Mouse (Mus musculus) cerebellum, adult 11 months (tissue): ENCODE results near the gene Optc.
A peak's percentile ranks its signal among the peaks of the same experiment; 100 is the strongest.

Experiments
- DNase-seq: peaks from one replicate; pipeline ENCODE4 v3.0.0; 2022

The Optc gene

DNA sequence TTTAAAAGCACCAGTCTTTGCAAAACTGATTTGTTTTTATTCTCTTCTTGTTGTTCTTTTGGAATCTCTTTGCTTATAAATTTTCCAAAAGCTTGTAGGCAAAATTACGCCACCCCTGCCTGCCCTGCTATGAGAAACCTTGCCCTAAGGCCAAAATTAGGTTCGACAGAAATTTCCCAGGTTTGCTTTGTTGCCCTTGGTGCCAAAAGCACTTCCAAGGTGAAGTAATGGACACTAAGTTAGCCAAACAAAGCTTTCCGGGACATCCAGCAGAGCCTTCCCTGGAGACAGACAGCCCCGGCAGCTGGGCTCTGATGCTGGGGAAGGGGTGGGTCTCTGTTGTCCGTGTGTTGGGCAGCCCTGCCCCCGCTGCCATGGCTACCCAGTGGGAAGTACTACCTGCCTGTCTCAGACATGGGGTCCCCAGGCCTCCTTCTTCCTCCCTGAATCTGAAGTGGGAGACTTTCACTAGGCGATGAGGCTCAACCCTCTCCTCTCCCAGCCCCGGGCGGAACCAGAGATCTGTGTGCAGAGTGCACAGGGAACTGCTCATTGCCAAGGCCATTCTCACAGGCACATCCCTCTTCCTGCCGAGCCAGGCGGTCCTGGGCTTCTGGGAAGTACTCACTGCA is 9.8 kb upstream of the Optc start:
- DNase-seq = no peak

DNA sequence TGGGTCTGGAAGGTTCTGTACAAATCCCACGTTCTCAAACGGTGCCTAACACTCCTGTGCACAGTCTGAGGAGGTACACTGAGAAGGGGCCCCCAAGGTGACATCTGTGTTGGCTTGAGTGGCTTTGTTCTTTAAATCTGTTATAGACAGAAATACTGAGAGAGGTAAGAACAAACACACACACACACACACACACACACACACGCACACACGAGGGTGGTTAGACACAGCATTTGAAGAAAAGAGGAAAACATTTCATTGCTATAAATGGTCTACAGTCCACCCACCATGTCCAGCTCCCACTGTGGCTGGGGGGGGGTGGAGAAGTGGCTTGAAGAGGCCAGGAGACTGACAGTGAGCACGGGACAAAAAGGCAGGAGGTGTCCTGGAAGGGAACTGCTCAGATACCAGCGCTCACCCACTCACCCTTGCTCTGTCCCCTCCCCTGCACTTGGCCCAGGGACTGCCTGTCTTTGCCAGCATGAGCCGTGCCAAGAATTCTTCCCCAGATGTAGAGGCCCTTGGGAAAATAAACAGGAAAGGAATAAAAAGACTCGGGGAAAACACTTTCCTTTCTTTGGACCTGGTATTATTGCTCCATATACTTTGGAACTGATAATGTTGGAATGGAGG is 8.0 kb upstream of the Optc start:
- DNase-seq = no peak

DNA sequence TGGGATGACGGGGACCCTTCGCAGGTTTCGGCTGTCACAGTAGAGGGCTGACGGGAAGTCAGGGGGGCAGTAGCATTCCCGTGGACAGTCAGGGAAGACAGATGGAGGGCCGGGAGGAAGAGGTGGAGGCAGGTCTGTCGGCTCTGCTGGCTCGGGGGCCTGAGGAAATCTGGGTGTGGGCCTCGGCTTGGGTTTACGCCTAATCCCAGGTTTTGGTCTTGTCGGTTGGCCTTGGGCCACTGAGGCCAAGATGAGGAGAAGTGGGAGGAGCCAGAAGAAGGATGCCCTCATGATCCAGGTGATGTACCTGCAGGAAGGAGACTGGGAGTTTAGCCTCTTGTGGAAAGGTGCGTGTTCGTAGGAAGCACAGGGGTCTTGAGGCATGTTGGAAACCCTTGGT is 7.3 kb upstream of the Optc start:
- no peak for DNase-seq

DNA sequence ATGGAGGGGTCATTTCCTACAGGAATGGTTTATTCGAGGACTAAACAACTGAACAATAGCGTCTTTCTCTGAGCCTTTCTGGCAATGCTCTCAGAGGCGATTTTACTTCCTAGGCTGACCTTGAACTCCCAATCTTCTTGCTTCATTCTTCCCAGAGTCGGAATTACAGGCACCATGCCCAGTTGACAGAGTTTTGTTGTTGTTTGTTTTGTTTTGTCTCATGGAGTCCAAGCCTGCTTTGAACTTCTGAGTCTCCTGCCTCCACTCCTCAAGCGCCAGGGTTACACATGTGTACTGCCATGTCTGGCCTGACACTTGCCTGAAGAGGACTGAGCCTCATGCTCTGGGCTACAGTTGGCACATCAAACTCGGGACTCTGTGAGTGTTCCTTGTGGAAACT is 5.2 kb upstream of the Optc start:
- DNase-seq = no peak

DNA sequence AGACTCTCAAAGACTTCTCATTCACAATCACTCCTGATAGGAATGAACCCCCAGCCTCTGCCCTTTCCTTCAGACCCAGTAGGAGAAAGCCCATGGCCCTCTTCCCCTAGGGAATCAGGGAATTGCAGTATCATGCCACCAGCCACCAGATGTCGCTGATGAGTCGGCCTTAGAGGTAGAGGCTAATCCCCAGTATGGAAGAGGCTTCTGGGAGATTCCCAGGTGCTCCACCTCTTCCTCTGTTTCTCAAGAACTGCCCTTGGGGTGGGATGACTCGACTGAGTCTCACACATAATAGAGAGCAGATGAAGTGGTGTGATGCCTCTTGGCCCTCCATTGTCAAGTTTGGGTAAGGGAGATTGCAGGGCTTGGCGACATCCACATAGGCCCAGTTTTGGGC is 3.7 kb upstream of the Optc start:
- peak; percentile 58 for DNase-seq

DNA sequence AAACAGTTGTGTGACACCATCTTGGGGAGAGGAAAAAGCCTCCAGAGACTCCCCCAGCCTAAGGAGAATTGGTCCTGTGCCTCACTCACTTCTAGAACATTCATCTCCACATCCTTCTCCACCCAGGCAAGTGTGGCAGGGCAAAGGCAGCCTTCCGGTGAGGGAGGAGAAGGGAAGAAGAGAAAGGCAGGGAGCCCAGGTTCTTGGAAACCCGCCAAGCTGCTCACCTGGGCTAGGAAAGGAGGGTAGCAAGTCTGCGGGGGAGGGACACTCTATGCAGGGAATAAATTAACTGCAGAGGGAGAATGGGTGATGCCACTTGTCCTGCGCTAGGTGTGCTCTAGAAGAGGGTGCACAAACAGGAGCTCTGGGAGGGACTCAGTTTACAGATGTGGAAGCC is 3.2 kb upstream of the Optc start:
- DNase-seq = no peak

DNA sequence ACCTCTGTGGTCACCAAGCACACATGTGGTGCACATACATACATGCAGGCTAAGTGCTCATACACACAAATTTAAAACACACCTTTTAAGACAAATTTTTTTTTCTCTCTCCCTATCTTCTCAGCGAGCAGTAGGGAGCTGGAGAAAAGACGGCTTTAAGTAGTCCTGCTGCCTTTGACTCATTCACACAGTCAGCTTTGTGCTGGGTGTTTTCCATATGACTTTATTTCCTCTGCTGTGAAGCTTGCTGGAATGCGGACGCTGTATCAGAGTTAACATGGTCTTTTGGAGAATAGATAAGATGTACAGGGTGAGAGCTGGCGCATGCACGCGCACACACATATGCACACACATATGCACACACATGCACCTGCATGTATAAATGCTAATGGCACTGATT is 2.3 kb upstream of the Optc start:
- DNase-seq = no peak

DNA sequence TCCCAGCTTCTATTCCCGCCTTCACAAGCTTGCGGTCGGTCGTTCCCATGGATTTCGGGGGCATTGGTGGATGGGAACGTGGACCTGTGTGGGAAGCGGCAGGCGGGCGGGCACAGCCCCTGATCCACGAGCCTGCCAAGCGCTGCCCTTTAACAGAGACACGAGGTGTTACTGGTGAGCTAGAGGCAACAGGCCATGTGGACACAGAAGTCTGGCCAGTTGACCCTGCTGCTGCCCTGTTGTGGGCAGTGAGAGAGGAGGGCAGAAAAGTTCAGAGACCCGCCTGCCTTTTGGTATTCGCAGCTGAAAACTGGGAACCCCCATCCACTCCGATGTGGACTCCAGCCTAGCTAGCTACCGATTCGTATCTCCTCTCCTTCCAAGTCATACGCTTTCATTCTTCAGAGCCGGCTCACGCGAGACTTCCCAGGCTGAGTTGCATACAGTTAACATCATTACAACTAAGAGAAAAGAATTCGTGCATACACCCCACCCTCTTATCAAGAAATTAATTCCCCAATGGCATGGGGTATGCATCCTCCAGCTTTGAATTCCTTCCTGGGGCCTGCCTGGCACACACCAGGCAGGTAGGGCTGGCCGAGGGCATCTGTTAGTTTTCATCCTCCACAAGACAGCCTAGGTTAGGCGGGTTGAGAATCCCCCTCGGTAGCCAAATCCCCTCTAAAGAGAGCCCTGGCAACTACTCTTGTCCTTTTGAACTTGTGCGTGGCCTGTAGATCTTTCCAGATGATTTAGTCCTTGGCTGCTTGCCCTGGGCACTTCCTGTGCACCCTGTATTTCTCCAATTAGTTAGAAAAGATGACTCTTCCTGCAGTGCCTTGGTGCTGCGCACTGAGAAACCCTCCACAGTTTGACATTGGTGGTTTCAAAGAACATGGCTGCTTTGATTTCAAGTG is 1.1 kb upstream of the Optc start:
- DNase-seq = peak; percentile 61

DNA sequence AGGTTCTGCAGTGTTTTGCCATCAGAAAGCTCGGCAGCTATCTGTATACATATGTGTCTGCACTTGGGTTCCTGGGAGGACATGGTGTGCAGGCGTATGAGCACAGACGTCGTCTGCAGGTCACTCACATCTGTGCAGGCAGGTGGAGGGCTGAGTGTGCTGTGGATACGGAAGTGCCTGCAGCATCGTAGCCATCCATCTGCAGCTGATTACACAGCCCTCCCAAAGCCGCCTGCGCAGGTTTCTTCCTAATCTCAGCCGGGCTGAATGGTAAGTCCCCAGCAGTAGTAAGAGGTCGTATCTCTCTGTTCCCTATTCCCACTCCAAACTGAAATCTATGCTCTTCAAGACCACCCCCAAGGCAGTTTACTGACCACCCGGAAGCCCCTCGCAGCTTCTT is 1.4 kb downstream of the Optc start:
- DNase-seq = no peak

DNA sequence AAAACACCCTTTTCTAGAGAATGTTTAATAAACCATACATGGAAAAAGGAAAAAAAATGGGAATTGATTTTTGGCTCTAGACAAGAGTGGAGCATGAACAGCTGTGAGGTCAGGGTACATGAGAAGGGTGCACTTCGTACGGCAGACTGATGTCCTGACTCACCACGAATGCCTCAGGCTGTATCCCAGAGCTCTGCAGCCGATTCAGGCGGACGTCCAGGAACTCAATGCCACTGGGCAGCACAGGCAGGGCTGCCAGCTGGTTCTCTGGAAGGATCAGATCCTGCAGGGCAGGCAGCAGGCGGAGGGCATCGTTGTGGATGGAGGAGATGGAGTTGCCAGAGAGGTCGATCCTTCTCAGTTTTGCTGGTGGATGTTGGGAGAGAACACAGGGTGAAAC is 7.0 kb downstream of the Optc start:
- peak; percentile 71 for DNase-seq

DNA sequence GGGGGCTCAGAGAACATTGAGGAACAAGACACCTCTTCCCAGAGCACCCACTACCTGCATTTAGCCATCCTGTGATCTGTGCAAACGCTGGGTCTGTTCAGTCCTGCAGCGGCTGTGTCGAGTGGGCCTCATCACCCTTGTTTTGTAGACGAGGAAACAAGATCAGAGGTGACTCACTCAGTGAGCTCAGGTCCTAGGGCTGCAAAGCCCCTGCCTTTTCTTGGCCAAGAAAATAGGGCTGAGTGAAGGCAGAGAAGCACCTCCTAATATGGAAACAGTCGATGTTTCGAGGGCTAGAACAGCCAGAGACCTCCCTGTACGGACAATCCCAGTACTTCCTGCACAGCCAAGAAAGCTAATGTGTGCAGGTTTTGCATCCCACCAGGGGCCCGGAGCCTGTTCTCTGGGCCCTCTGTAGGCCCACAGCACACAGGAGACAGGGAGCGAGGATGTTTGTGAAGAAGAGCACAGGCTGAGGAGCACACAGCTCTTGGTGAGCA is 8.7 kb downstream of the Optc start:
- no peak for DNase-seq

DNA sequence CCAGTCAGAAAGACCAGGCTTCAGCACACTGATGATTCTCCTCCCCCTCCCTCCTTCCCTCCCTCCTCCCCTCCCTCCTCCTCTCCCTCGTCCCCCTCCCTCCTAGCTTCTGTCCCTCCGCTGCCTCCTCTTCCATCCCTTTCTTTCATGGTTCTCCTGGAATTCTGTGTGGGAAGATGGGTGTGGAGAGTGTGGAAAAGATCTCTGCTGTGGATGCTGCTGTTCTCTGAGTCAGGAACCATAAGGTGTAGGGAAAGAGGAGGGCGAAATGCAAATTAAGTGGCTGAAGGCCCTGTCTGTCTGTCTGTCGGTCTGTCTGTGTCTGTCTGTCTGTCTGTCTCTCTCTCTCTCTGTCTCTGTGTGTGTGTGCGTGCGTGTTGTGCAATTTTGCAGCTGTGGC is 10.5 kb downstream of the Optc start:
- DNase-seq = no peak

DNA sequence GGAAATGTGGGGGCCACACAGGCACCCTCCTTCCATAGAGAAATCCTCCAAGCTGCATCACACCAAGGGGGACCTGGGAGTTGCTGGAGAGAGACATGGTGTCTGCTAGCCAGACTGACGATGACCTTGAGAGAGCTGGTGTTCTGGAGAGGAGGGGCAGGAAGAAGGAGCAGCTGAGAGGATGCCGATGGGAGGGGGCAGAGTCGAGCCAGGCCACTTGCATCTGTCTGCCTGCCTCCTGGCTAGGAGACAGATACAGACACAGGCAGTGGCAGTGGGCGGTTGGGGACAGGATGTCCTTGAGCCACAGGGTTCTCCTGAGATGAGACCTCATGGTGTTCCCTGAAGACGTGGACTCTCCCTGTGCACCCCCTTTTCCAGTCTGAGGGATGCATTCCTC is 16.3 kb downstream of the Optc start:
- no peak for DNase-seq

DNA sequence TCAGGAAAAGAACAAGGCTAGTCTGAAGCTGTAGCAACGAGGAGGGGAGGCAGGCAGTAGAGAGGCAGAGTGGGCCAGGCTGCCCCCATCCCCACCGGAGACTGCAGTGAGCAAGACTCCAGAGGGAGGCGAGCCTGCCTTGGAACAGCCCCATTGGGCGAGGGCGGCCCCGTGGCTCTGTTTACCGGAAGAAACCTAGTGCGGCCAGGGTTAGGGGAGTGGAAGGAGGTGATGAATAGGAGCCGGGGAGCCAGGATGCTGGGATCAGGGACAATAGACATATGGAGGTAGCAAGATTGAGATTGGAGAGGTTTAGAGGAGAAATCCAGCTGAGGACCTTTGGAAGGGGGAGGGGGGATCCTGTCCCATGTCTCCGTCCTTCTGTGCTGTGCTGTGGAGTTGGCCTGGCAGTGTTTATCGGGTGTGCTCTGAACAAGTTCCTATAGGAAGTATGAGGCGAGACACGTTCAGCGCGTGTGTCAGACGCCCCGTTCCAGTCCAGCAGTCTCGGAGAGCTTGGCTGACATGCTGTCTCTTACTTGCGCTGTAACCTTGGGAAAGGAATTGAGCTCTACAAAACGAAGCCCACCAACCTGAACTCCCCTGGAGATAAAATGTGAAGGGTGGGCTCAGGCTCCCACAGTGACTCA is 17.7 kb downstream of the Optc start:
- DNase-seq = no peak

DNA sequence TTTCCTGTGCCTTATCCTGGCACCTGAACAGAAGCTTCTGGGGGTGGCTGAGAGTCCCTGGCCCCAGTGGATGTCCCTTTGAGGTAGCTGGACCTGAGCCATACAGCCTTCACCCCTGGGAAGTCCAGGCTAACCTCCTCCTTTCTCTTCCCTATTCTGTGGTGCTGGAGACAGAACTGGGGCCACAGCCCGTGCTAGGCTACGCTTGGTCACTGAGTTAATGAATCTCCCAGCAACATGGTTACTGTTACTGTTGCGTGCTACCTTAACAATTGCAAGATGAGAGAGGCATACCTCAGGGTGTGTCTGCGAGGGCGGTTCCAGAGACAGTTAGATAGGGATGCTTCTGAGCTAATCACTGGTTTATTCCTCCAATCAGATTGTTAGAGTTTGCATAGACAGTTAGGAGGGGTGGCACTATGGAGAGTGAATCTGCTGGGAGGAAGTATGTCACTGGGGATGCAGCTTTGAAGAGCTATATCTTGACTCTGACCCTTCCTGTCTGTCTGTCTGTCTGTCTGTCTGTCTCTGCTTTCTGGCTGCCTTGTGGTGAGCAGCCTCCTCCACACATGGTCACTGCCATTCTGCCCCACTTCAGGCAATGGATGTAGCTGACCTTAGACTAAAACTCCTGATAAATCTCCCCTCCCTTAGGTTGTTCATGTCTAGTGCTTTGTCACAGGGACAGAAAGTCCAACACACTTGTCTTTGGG is 20.1 kb downstream of the Optc start:
- DNase-seq = no peak

DNA sequence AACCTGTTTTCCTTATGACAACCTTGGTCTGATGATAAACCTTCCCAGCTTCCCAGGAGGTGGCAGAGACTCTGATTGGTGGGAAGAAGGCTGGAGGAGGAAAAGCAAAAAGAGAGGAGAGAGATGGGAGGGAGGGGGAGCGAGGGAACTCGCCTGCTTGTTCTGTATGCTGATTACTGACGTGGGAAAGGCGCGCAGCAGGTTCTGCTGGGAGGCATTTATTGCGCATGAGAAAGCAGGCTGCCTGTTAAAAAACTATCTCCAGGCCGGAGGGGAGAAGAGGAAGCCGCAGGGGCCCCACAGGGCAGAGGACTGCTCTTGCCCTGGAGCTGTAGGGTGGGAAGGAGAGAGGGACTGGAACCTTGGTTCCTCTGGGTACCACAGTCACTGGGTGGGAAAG is 20.8 kb downstream of the Optc start:
- DNase-seq = peak; percentile 63

DNA sequence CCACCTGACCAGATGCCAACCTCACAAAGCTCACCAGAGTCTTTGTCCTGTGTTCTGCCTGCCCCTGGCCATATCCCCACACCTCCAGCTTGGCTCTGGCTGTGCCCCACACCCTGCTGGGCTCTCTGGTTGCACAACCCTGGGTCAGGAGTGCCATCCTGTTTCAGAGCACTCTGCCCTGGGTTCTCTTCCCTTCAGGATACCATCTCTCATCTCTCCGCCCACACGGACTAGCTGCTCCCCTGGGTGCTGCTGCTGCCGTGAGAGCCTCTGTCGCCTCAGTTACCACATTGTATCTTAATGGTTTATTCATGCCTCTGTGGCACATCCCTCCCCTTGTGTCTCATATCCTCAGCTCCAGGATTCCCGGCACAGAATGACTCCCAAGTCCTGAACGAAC is 21.4 kb downstream of the Optc start:
- DNase-seq = no peak

DNA sequence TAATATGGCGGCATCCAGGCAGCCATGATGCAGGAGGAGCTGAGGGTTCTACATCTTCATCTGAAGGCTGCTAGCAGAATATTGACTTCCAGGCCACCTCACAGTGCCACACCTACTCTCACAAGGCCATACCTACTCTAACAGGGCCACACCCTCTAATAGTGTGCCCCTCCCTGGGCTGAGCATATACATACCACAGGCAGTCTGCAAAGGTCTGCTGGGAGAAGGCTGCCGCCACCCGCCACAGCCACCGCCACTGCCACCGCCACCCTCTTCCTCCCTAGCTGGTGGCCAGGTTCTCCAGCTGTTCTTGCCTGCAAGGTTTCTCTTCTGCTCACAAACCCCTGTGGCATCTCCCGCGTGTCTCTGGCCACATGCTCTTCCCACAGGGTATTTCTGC is 22.0 kb downstream of the Optc start:
- no peak for DNase-seq

DNA sequence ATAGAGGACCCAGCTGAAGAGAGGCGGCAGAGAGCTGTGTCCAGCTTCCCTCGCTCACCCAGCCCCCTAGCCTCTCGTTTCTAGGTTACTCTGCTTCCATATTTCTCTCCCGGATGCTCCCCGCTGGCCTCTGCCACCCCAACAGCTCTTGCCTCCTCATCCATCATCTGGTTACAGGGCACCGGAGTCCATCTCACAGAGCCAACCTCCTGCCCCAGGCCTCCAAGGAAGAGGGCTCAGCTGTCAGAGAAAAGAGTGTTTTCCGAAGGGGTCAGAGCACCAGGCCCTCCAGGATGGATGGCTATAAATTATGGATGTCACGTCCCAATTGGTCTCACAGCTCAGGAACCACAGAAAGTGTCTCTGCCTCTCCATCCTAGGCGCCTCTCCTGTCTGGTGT is 23.1 kb downstream of the Optc start:
- DNase-seq = no peak

DNA sequence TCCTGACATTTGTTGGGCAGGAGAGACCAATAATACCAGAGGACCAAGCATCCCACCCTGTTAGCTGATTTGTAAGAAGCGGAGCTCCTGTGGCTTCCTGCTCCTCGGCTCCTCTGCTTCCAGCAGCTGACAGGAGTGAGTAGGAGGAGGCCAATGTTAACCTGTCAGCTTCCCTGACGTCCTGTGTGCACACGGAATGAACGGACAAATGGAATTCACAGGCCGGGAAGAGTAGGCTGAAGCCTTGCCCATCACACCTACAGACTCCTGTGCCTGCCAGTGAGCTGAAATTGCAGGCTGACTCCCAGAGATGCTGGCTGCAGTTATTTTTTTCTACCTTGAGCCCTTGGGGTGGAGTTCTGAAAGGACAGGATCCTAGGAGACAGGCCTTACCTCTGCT is 23.7 kb downstream of the Optc start:
- no peak for DNase-seq

DNA sequence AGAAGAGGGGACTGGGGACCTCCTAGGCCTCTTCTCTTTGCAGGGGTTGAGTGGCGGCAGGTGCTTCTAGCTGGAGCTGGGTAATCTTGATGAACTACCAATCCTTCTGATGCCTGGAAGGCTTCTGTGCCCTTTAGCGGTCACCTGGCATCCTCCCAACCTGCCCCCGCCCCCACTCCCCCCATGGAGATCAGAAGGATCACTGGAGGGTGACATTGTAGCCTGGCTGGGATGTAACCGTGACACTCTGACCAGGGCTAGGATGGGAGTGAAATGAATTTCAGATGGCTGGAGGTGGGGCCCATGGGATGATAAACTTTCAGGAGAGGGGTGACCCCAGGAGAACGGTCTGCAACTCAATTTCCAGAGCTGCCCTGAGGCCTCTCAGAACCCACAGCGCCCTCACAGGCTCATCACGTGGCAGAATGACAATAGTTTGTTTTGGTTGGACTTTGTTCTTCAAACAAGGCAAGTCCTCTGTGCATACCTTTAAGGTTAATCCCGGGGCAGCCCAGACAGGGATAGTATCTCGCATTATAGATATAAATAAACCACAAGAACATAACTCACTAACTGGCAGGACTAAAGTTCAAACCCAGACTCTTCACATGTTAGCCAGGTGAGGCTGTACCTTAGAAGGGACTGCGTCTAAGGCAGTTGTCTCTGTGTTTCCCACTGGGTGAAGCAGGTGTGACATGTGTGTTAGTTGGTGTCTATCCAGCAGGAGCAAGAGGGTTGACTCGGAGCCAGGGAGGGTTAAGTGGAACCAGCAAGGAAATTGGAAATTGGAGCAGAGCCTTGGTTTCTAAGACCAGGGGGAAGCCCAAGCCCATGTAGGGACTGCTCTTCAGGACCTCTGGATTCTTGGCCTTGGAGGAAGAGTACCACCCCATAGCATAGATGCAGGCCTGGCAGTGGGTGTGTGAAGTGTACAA is 25.2 kb downstream of the Optc start:
- no peak for DNase-seq

DNA sequence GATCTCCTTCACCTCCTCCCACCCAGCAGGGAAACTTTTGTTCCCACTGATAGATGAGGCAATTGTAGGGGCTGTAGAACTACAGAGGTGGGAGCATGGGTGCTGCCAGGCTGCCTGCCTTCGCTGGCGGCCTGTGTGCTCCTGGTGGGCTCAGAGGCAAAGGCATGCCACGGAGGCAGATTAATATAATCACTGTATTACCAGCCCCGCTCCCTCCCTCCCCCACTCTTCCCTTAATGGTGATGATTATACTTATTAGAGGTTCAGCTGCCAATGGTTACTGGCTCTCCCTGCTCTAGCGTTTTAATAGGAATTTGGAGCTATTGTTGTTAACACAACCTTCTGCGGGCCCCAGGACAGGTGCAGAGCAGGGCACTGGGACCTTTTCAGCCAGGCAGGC is 26.0 kb downstream of the Optc start:
- no peak for DNase-seq
